Mouse (Mus musculus) CH12F3 (cell line): ENCODE results near the gene Clic4.
"Not testable (repeated sequence)": the region's sequence is repeated elsewhere in the genome, so short reads cannot be mapped to it uniquely, and the experiment has no call there.

Source experiments
- in situ Hi-C: fragments of 300-500 bp; cut with MboI; formaldehyde crosslinking; loops from 2 replicates; pipeline ENCODE4 v1.14.3; 2020; ENCODE audit warnings: low sequenced_read_pairs

Clic4 gene

GRCm38 (mm10) chr4:135292477-135293089 is 20.0 kb upstream of the Clic4 start:
- in situ Hi-C loops: no loop called here

- in situ Hi-C loops: no loop called here
Measured at GRCm38 (mm10) chr4:135291841-135292240, 19.2 kb upstream of the Clic4 start.

GRCm38 (mm10) chr4:135291199-135291598 is 18.6 kb upstream of the Clic4 start:
- in situ Hi-C loops: no loop called here

- in situ Hi-C loops: no loop called here
Measured at GRCm38 (mm10) chr4:135287975-135288374, 15.4 kb upstream of the Clic4 start.

- in situ Hi-C loops: no loop called here
Measured at GRCm38 (mm10) chr4:135286833-135287395, 14.3 kb upstream of the Clic4 start.

- in situ Hi-C loops: no loop called here
Measured at GRCm38 (mm10) chr4:135286033-135286622, 13.5 kb upstream of the Clic4 start.

- in situ Hi-C loops: no loop called here
Measured at GRCm38 (mm10) chr4:135285436-135285835, 12.8 kb upstream of the Clic4 start.

GRCm38 (mm10) chr4:135283875-135284274 is 11.3 kb upstream of the Clic4 start:
- in situ Hi-C loops: no loop called here

- in situ Hi-C loops: no loop called here
Measured at GRCm38 (mm10) chr4:135283417-135283816, 10.8 kb upstream of the Clic4 start.

GRCm38 (mm10) chr4:135282651-135283290 is 10.2 kb upstream of the Clic4 start:
- in situ Hi-C loops: no loop called here

- in situ Hi-C loops: not testable (repeated sequence)
Measured at GRCm38 (mm10) chr4:135280016-135280415, 7.4 kb upstream of the Clic4 start.

- in situ Hi-C loops: no loop called here
Measured at GRCm38 (mm10) chr4:135276681-135277379, 4.2 kb upstream of the Clic4 start.

- in situ Hi-C loops: no loop called here
Measured at GRCm38 (mm10) chr4:135274761-135275160, 2.1 kb upstream of the Clic4 start.

- in situ Hi-C loops: no loop called here
Measured at GRCm38 (mm10) chr4:135273307-135273682, 681 bp upstream of the Clic4 start.

GRCm38 (mm10) chr4:135271881-135272616 is 565 bp downstream of the Clic4 start:
- in situ Hi-C loops: no loop called here

GRCm38 (mm10) chr4:135271419-135271828 is 1.2 kb downstream of the Clic4 start:
- in situ Hi-C loops: no loop called here

- in situ Hi-C loops: no loop called here
Measured at GRCm38 (mm10) chr4:135270476-135270875, 2.1 kb downstream of the Clic4 start.

GRCm38 (mm10) chr4:135269656-135270341 is 2.8 kb downstream of the Clic4 start:
- in situ Hi-C loops: no loop called here

GRCm38 (mm10) chr4:135267521-135267920 is 5.1 kb downstream of the Clic4 start:
- in situ Hi-C loops: no loop called here

GRCm38 (mm10) chr4:135266987-135267386 is 5.6 kb downstream of the Clic4 start:
- in situ Hi-C loops: no loop called here
